Mouse (Mus musculus) forebrain, embryonic 14.5 days (tissue): ENCODE results near the gene E2f4. TPM values are rescaled to one million over a fixed set of nuclear protein-coding genes. Genes with fewer than 3 reads are reported as not detected.
"Not testable (repeated sequence)": the region's sequence is repeated elsewhere in the genome, so short reads cannot be mapped to it uniquely, and the experiment has no call there.

Experiments
- ATAC-seq: fragments of 200-750 bp; cut with Nextera tagmentation; 2 replicates; pipeline ENCODE4 v1.8.0; 2017; ENCODE audit warnings: mild to moderate bottlenecking, moderate library complexity
- DNase-seq: peaks from one replicate; pipeline ENCODE4 v3.0.0-alpha.2; 2015; ENCODE audit warnings: low spot score
- H3K27ac ChIP-seq: fragments of 300-500 bp; sonication (generic); 2 replicates; pipeline ENCODE4 v1.5.1; 2014; ENCODE audit warnings: low read depth, mild to moderate bottlenecking, control low read depth, low read length, moderate library complexity
- H3K27me3 ChIP-seq: fragments of 300-500 bp; sonication (generic); replicated peaks from 2 replicates; pipeline ENCODE4 v1.6.1; 2014; ENCODE audit warnings: low read length, control low read depth, mixed read lengths; ENCODE audit not compliant: control insufficient read depth, insufficient read depth
- H3K36me3 ChIP-seq: fragments of 300-500 bp; sonication (generic); 2 replicates; pipeline ENCODE4 v1.6.1; 2014; ENCODE audit warnings: low read length, control low read depth; ENCODE audit not compliant: control insufficient read depth, insufficient read depth
- H3K4me1 ChIP-seq: fragments of 300-500 bp; sonication (generic); 2 replicates; pipeline ENCODE4 v1.6.1; 2014; ENCODE audit warnings: antibody characterized with exemption, low read length, control low read depth; ENCODE audit not compliant: control insufficient read depth, insufficient read depth
- H3K4me2 ChIP-seq: fragments of 300-500 bp; sonication (generic); 2 replicates; pipeline ENCODE4 v1.6.1; 2014; ENCODE audit warnings: mild to moderate bottlenecking, control low read depth, low read length
- H3K4me3 ChIP-seq: fragments of 300-500 bp; sonication (generic); 2 replicates; pipeline ENCODE4 v1.5.1; 2014; ENCODE audit warnings: low read depth, low read length, control low read depth
- H3K9ac ChIP-seq: fragments of 300-500 bp; sonication (generic); 2 replicates; pipeline ENCODE4 v1.6.1; 2014; ENCODE audit warnings: mild to moderate bottlenecking, low read length, control low read depth, moderate library complexity
- H3K9me3 ChIP-seq: fragments of 300-500 bp; sonication (generic); replicated peaks from 2 replicates; pipeline ENCODE4 v1.6.1; 2016; ENCODE audit warnings: low read length, control low read depth, mixed read lengths; ENCODE audit not compliant: control insufficient read depth
- WGBS: fragments of 180-500 bp; shearing (Covaris S2); extraction: QIAGEN DNeasy Blood & Tissue Kit; methylation state at CpG from one replicate; pipeline ENCODE4 v1.1.7; 2014; 5-methylcytosine and 5-hydroxymethylcytosine counted together
- polyA plus RNA-seq: library from polyadenylated mRNA; unstranded; fragments of >200 nt; fragmentation: Nextera tagmentation; extraction: Ambion mirVana; gene quantifications from 2 replicates; pipeline ENCODE4 v1.2.1, GENCODE M21; 2014

The E2f4 gene
- polyA plus RNA-seq, 1 experiment from 2014 or later = 50.8 TPM

DNA sequence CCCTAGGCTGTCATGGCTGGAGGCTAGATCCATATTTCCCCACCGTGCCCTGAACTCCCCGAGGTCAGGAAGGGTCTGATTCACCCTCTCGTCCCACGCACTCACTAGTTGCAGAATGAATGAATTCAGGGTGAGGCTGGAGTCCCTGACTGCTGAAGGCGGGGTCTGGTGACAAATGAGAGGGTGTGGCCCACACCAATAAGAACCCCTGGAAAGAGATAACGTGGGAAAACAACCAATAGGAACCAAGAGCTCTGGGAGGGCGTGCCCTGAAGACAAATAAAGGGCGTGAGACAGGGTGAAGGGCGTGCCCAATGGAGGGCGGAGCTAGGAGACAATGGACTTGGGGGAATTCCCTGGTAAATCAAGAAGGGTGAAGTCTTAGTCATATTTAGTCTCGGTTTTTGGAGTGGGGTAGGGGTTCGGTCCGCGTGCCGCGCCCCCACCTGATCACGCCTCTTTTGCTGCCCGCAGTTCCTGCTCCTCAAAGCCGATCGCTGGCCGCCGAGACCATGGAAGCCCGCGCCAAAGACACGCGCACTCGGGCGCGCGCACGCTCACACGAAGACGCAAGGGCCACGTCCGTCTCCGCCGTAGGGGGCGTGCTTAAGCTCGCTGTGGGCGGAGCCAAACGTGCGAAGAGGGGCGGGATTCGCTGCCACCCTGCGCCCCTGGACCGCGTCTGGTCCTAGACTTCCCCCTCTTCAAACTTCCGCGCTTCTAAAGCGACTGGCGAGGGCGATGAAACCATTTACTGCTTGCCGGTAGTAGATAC is 8.3 kb upstream of the E2f4 start:
- H3K4me1 ChIP-seq = peaks cover 22% of the 10 kb centered on the region
- DNase-seq = peak; percentile 98
- peak overlapping the region; percentile 69 for H3K9ac ChIP-seq
- under 1% methylated on average over 53 of the region's 53 CpGs for WGBS
- peak overlapping the region; percentile 92 for H3K27ac ChIP-seq
- peaks cover 9% of the 10 kb centered on the region for H3K36me3 ChIP-seq
- peak; percentile 93 for ATAC-seq
- no peaks in the 10 kb centered on the region for H3K9me3 ChIP-seq
- H3K4me2 ChIP-seq = peak overlapping the region; percentile 67
- H3K27me3 ChIP-seq = peaks cover 5% of the 10 kb centered on the region
- peak overlapping the region; percentile 50 for H3K4me3 ChIP-seq

GRCm38 (mm10) chr8:105289805-105290460 is 7.5 kb upstream of the E2f4 start, which contains the start of gene 4931428F04Rik:
Gene 4931428F04Rik (minus strand): TSS chr8:105289864.
- H3K9me3 ChIP-seq = no peaks in the 10 kb centered on the region
- H3K4me3 ChIP-seq = peak within 1 kb of the TSS; percentile 50
- peak within 1 kb of the TSS; percentile 92 for H3K27ac ChIP-seq
- ATAC-seq (peak; percentile 38), DNase-seq (peak; percentile 68)
- peak within 1 kb of the TSS; percentile 69 for H3K9ac ChIP-seq
- peak within 1 kb of the TSS; percentile 67 for H3K4me2 ChIP-seq
- WGBS = under 1% methylated on average over 41 of the region's 43 CpGs
- H3K36me3 ChIP-seq = peaks cover 6% of the 10 kb centered on the region
- H3K4me1 ChIP-seq = peaks cover 22% of the 10 kb centered on the region
- peaks cover 5% of the 10 kb centered on the region for H3K27me3 ChIP-seq

GRCm38 (mm10) chr8:105290554-105291314 is 6.7 kb upstream of the E2f4 start:
- Histone ChIP-seq H3K27ac (no peak overlapping the region), H3K9me3 (no peaks in the 10 kb centered on the region), H3K4me3 (peak overlapping the region; percentile 50), H3K36me3 (no peaks in the 10 kb centered on the region), H3K4me1 (peaks cover 22% of the 10 kb centered on the region), H3K4me2 (peak overlapping the region; percentile 67), H3K27me3 (peaks cover 5% of the 10 kb centered on the region), H3K9ac (peak overlapping the region; percentile 69)
- WGBS = 6% methylated on average over 31 of the region's 31 CpGs
- peak; percentile 84 for DNase-seq
- ATAC-seq = no peak

- not testable (repeated sequence) for DNase-seq, H3K9me3 ChIP-seq, H3K9ac ChIP-seq, ATAC-seq, H3K27me3 ChIP-seq, H3K4me3 ChIP-seq, H3K27ac ChIP-seq, H3K4me2 ChIP-seq, H3K36me3 ChIP-seq
- WGBS = 86% methylated on average over 8 of the region's 8 CpGs
- H3K4me1 ChIP-seq = peaks cover 17% of the 10 kb centered on the region
Observed at GRCm38 (mm10) chr8:105291364-105291763, 6.1 kb upstream of the E2f4 start.

DNA sequence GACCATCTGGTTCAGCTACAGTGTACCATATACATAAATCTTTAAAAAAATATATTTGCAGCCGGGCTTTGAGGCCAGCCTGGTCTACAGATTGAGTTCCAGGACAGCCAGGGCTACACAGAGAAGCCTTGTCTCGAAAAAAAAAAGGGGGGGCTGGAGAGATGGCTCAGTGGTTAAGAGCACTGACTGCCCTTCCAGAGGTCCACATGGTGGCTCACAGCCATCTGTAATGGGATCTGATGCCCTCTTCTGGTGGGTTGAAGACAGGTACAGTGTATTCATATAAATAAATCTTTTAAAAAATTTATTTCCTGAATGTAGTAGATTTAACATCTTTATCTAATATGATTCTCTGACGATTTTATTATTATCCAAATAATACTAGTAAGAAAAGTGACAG is 5.7 kb upstream of the E2f4 start:
- not testable (repeated sequence) for H3K36me3 ChIP-seq, H3K9ac ChIP-seq, H3K27ac ChIP-seq, H3K27me3 ChIP-seq, H3K9me3 ChIP-seq, ATAC-seq, H3K4me3 ChIP-seq, H3K4me2 ChIP-seq, DNase-seq
- peaks cover 17% of the 10 kb centered on the region for H3K4me1 ChIP-seq
- WGBS = 73% methylated on average over 3 of the region's 3 CpGs

- Histone ChIP-seq H3K9ac (no peak overlapping the region), H3K27ac (no peak overlapping the region), H3K27me3 (peaks cover 5% of the 10 kb centered on the region), H3K4me2 (no peak overlapping the region), H3K4me3 (no peak overlapping the region), H3K9me3 (no peaks in the 10 kb centered on the region), H3K4me1 (peaks cover 16% of the 10 kb centered on the region), H3K36me3 (no peaks in the 10 kb centered on the region)
- DNase-seq (no peak), ATAC-seq (no peak)
- WGBS = 86% methylated on average over 7 of the region's 7 CpGs
Observed at GRCm38 (mm10) chr8:105292471-105292870, 5.0 kb upstream of the E2f4 start.

- Histone ChIP-seq H3K27ac (no peak overlapping the region), H3K4me1 (peaks cover 15% of the 10 kb centered on the region), H3K9ac (no peak overlapping the region), H3K9me3 (no peaks in the 10 kb centered on the region), H3K27me3 (peaks cover 5% of the 10 kb centered on the region), H3K36me3 (no peaks in the 10 kb centered on the region), H3K4me2 (no peak overlapping the region), H3K4me3 (no peak overlapping the region)
- DNase-seq (no peak), ATAC-seq (no peak)
- 74% methylated on average over 19 of the region's 19 CpGs for WGBS
Observed at GRCm38 (mm10) chr8:105293405-105293804, 4.1 kb upstream of the E2f4 start.

- ATAC-seq (no peak), DNase-seq (no peak)
- Histone ChIP-seq H3K27ac (no peak overlapping the region), H3K27me3 (peaks cover 5% of the 10 kb centered on the region), H3K4me1 (peaks cover 17% of the 10 kb centered on the region), H3K36me3 (peaks cover 12% of the 10 kb centered on the region), H3K9me3 (no peaks in the 10 kb centered on the region), H3K9ac (no peak overlapping the region), H3K4me2 (no peak overlapping the region), H3K4me3 (no peak overlapping the region)
- WGBS = 63% methylated on average over 9 of the region's 9 CpGs
Observed at GRCm38 (mm10) chr8:105294776-105295175, 2.7 kb upstream of the E2f4 start.
